Mouse (Mus musculus): ENCODE data around the gene Fbxo34. TPM values are rescaled to one million over a fixed set of nuclear protein-coding genes. Genes with fewer than 3 reads are reported as not detected.
"Not testable (repeated sequence)": the region's sequence is repeated elsewhere in the genome, so short reads cannot be mapped to it uniquely, and the experiment has no call there.

Gene Fbxo34
- not detected in 2 replicates for polyA plus RNA-seq (2012; ENCODE audit: insufficient read depth, insufficient read length, low replicate concordance, missing spikeins)

- not testable (repeated sequence) for H3K4me1 ChIP-seq (ENCODE audit: control insufficient read depth, insufficient read depth, low read length); H3K27ac ChIP-seq (ENCODE audit: insufficient read depth, low read depth, low read length); H3K4me3 ChIP-seq (ENCODE audit: insufficient read depth, low read depth, low read length)
- WGBS: 74% methylated on average over 3 of the region's 5 CpGs
Measured at GRCm38 (mm10) chr14:47450121-47450520, at the start of gene Fbxo34. Gene Fbxo34, plus strand, starts transcription at chr14:47450421.

GRCm38 (mm10) chr14:47402735-47403134, 47.5 kb upstream of the Fbxo34 start:
- no peak overlapping the region for H3K4me3 ChIP-seq (ENCODE audit: insufficient read depth, low read depth, low read length)
- 96% methylated on average over 8 of the region's 8 CpGs for WGBS
- TF ChIP-seq CTCF (IDR thresholded peaks at IDR 0.05; ENCODE audit: insufficient read depth, low read depth, low read length) (no peak), POLR2A (IDR thresholded peaks at IDR 0.05; ENCODE audit: insufficient read depth, low read depth, low read length) (no peak)

GRCm38 (mm10) chr14:47406000-47406399, 44.2 kb upstream of the Fbxo34 start:
- Histone ChIP-seq H3K4me1 (ENCODE audit: control insufficient read depth, insufficient read depth, low read length) (no peaks in the 10 kb centered on the region), H3K27ac (ENCODE audit: insufficient read depth, low read depth, low read length) (no peak overlapping the region), H3K4me3 (ENCODE audit: insufficient read depth, low read depth, low read length) (no peak overlapping the region)
- 80% methylated on average over 9 of the region's 9 CpGs for WGBS
- TF ChIP-seq POLR2A (IDR thresholded peaks at IDR 0.05; ENCODE audit: insufficient read depth, low read depth, low read length): no peak
- TF ChIP-seq CTCF (IDR thresholded peaks at IDR 0.05; ENCODE audit: insufficient read depth, low read depth, low read length): no peak

More at GRCm38 (mm10) chr14:47402735-47403134, 47.5 kb upstream of the Fbxo34 start:
- H3K27ac ChIP-seq (ENCODE audit: insufficient read depth, low read depth, low read length): no peak overlapping the region
- H3K4me1 ChIP-seq (ENCODE audit: control insufficient read depth, insufficient read depth, low read length): no peaks in the 10 kb centered on the region

- H3K4me1 ChIP-seq (ENCODE audit: control insufficient read depth, insufficient read depth, low read length): no peaks in the 10 kb centered on the region
- TF ChIP-seq CTCF (IDR thresholded peaks at IDR 0.05; ENCODE audit: insufficient read depth, low read depth, low read length): no peak
- 27% methylated on average over 3 of the region's 3 CpGs for WGBS
- H3K27ac ChIP-seq (ENCODE audit: insufficient read depth, low read depth, low read length): no peak overlapping the region
- no peak overlapping the region for H3K4me3 ChIP-seq (ENCODE audit: insufficient read depth, low read depth, low read length)
Measured at GRCm38 (mm10) chr14:47417346-47417745, 32.9 kb upstream of the Fbxo34 start.

- TF ChIP-seq POLR2A (IDR thresholded peaks at IDR 0.05; ENCODE audit: insufficient read depth, low read depth, low read length) (no peak), CTCF (IDR thresholded peaks at IDR 0.05; ENCODE audit: insufficient read depth, low read depth, low read length) (no peak)
- H3K4me1 ChIP-seq (ENCODE audit: control insufficient read depth, insufficient read depth, low read length): no peaks in the 10 kb centered on the region
- peak within 1 kb of the TSS; percentile 47 for H3K4me3 ChIP-seq (ENCODE audit: insufficient read depth, low read depth, low read length)
- H3K27ac ChIP-seq (ENCODE audit: insufficient read depth, low read depth, low read length): no peak within 1 kb of the TSS
- WGBS: under 1% methylated on average over 36 of the region's 36 CpGs
Measured at GRCm38 (mm10) chr14:47417775-47418665, 32.2 kb upstream of the Fbxo34 start, which contains the start of gene Dlgap5. Gene Dlgap5, minus strand, starts transcription at chr14:47418407.

GRCm38 (mm10) chr14:47418666-47418991, 31.6 kb upstream of the Fbxo34 start:
- no peak for TF ChIP-seq CTCF (IDR thresholded peaks at IDR 0.05; ENCODE audit: insufficient read depth, low read depth, low read length)
- no peak for TF ChIP-seq POLR2A (IDR thresholded peaks at IDR 0.05; ENCODE audit: insufficient read depth, low read depth, low read length)
- no peak overlapping the region for H3K4me3 ChIP-seq (ENCODE audit: insufficient read depth, low read depth, low read length)
- WGBS: 45% methylated on average over 5 of the region's 5 CpGs
- H3K27ac ChIP-seq (ENCODE audit: insufficient read depth, low read depth, low read length): no peak overlapping the region
- H3K4me1 ChIP-seq (ENCODE audit: control insufficient read depth, insufficient read depth, low read length): no peaks in the 10 kb centered on the region

- WGBS: 84% methylated on average over 9 of the region's 9 CpGs
- Histone ChIP-seq H3K27ac (ENCODE audit: insufficient read depth, low read depth, low read length) (no peak overlapping the region), H3K4me1 (ENCODE audit: control insufficient read depth, insufficient read depth, low read length) (no peaks in the 10 kb centered on the region), H3K4me3 (ENCODE audit: insufficient read depth, low read depth, low read length) (no peak overlapping the region)
- TF ChIP-seq CTCF (IDR thresholded peaks at IDR 0.05; ENCODE audit: insufficient read depth, low read depth, low read length): no peak
- no peak for TF ChIP-seq POLR2A (IDR thresholded peaks at IDR 0.05; ENCODE audit: insufficient read depth, low read depth, low read length)
Measured at GRCm38 (mm10) chr14:47419034-47419625, 31.1 kb upstream of the Fbxo34 start.

GRCm38 (mm10) chr14:47419723-47420276, 30.4 kb upstream of the Fbxo34 start:
- TF ChIP-seq POLR2A (IDR thresholded peaks at IDR 0.05; ENCODE audit: insufficient read depth, low read depth, low read length) (no peak), CTCF (IDR thresholded peaks at IDR 0.05; ENCODE audit: insufficient read depth, low read depth, low read length) (no peak)
- no peak overlapping the region for H3K27ac ChIP-seq (ENCODE audit: insufficient read depth, low read depth, low read length)
- H3K4me3 ChIP-seq (ENCODE audit: insufficient read depth, low read depth, low read length): no peak overlapping the region
- WGBS: 97% methylated on average over 24 of the region's 24 CpGs
- no peaks in the 10 kb centered on the region for H3K4me1 ChIP-seq (ENCODE audit: control insufficient read depth, insufficient read depth, low read length)

- 44% methylated on average over 2 of the region's 2 CpGs for WGBS
- TF ChIP-seq CTCF (IDR thresholded peaks at IDR 0.05; ENCODE audit: insufficient read depth, low read depth, low read length): no peak
- Histone ChIP-seq H3K27ac (ENCODE audit: insufficient read depth, low read depth, low read length) (no peak overlapping the region), H3K4me3 (ENCODE audit: insufficient read depth, low read depth, low read length) (no peak overlapping the region), H3K4me1 (ENCODE audit: control insufficient read depth, insufficient read depth, low read length) (no peaks in the 10 kb centered on the region)
Measured at GRCm38 (mm10) chr14:47421606-47422005, 28.6 kb upstream of the Fbxo34 start.
